Mouse (Mus musculus): Measurements from ENCODE around the gene Atg16l1.

Atg16l1 gene

GRCm38 (mm10) chr1:87836453-87836852 is 80.8 kb downstream of the Atg16l1 start:
- no peak for DNase-seq

- DNase-seq, result no peak
These were observed 81.3 kb downstream of the Atg16l1 start for GRCm38 (mm10) chr1:87837018-87837417.

GRCm38 (mm10) chr1:87840411-87841208 is 84.9 kb downstream of the Atg16l1 start:
- DNase-seq, result no peak

All from kidney, postnatal 36 days (tissue).